Mouse (Mus musculus): ENCODE measurements at regions not wholly inside any gene's neighbourhood (a gene's known extent, or its start where the extent isn't known, plus 50 kb on each side); places are given as distances from the start of the nearest gene placed in this dataset.
A peak's percentile ranks its signal among the peaks of the same experiment; 100 is the strongest.

- DNase-seq (ENCODE audit: low spot score, missing footprints), result no peak
- Histone ChIP-seq H3K27ac (ENCODE audit: low read depth, low read length) (peak overlapping the region; percentile 54; the same call in 1 of the 2 replicates), H3K4me1 (ENCODE audit: control insufficient read depth, insufficient read depth, low read length) (0 out of 2 replicates have a peak, but pooled peaks cover 3% of the 10 kb centered on the region), H3K4me2 (no peak overlapping the region), H3K36me3 (ENCODE audit: control insufficient read depth, insufficient read depth, low read length) (no peaks in the 10 kb centered on the region), H3K9me3 (ENCODE audit: control insufficient read depth, low read length) (no peaks in the 10 kb centered on the region), H3K27me3 (ENCODE audit: control insufficient read depth, insufficient read depth, low read length) (no peaks in the 10 kb centered on the region), H3K9ac (ENCODE audit: low read length) (no peak overlapping the region), H3K4me3 (ENCODE audit: low read depth, low read length) (no peak overlapping the region)
- ATAC-seq (ENCODE audit: low FRiP score), result 0 out of 2 replicates have a peak, but pooled peaks have one; percentile 50
- 82% methylated on average over 6 of the region's 6 CpGs for WGBS
Measured at GRCm38 (mm10) chr16:77852066-77852781, 250.3 kb upstream of the Gm11146 start.

- H3K9ac ChIP-seq (ENCODE audit: low read length), result no peak overlapping the region
- H3K36me3 ChIP-seq (ENCODE audit: control insufficient read depth, insufficient read depth, low read length), result no peaks in the 10 kb centered on the region
- peak; percentile 71 for ATAC-seq (ENCODE audit: low FRiP score)
- no peaks in the 10 kb centered on the region for H3K27me3 ChIP-seq (ENCODE audit: control insufficient read depth, insufficient read depth, low read length)
- no peak overlapping the region for H3K4me3 ChIP-seq (ENCODE audit: low read depth, low read length)
- WGBS, result 78% methylated on average over 13 of the region's 13 CpGs
- peak overlapping the region; percentile 9 for H3K27ac ChIP-seq (ENCODE audit: low read depth, low read length)
- H3K4me2 ChIP-seq, result no peak overlapping the region
- 0 out of 2 replicates have a peak, but pooled peaks cover 3% of the 10 kb centered on the region for H3K4me1 ChIP-seq (ENCODE audit: control insufficient read depth, insufficient read depth, low read length)
- no peak for DNase-seq (ENCODE audit: low spot score, missing footprints)
- H3K9me3 ChIP-seq (ENCODE audit: control insufficient read depth, low read length), result no peaks in the 10 kb centered on the region
Measured at GRCm38 (mm10) chr16:77851206-77852065, 249.5 kb upstream of the Gm11146 start.

- Histone ChIP-seq H3K9me3 (ENCODE audit: control insufficient read depth, low read length) (no peaks in the 10 kb centered on the region), H3K4me2 (no peak overlapping the region), H3K27ac (ENCODE audit: low read depth, low read length) (no peak overlapping the region), H3K4me1 (ENCODE audit: control insufficient read depth, insufficient read depth, low read length) (no peaks in the 10 kb centered on the region), H3K36me3 (ENCODE audit: control insufficient read depth, insufficient read depth, low read length) (no peaks in the 10 kb centered on the region), H3K9ac (ENCODE audit: low read length) (no peak overlapping the region), H3K27me3 (ENCODE audit: control insufficient read depth, insufficient read depth, low read length) (no peaks in the 10 kb centered on the region), H3K4me3 (ENCODE audit: low read depth, low read length) (no peak overlapping the region)
- DNase-seq (ENCODE audit: low spot score, missing footprints), result no peak
- 84% methylated on average over 2 of the region's 2 CpGs for WGBS
- no peak for ATAC-seq (ENCODE audit: low FRiP score)
Measured at GRCm38 (mm10) chr16:77835767-77836166, 233.9 kb upstream of the Gm11146 start.

- 69% methylated on average over 4 of the region's 4 CpGs for WGBS
- Histone ChIP-seq H3K27me3 (ENCODE audit: control insufficient read depth, insufficient read depth, low read length) (no peaks in the 10 kb centered on the region), H3K4me1 (ENCODE audit: control insufficient read depth, insufficient read depth, low read length) (no peaks in the 10 kb centered on the region), H3K36me3 (ENCODE audit: control insufficient read depth, insufficient read depth, low read length) (no peaks in the 10 kb centered on the region), H3K9me3 (ENCODE audit: control insufficient read depth, low read length) (no peaks in the 10 kb centered on the region), H3K4me2 (no peak overlapping the region), H3K9ac (ENCODE audit: low read length) (no peak overlapping the region), H3K27ac (ENCODE audit: low read depth, low read length) (no peak overlapping the region), H3K4me3 (ENCODE audit: low read depth, low read length) (no peak overlapping the region)
- ATAC-seq (ENCODE audit: low FRiP score), result no peak
- no peak for DNase-seq (ENCODE audit: low spot score, missing footprints)
Measured at GRCm38 (mm10) chr16:77827322-77828117, 225.6 kb upstream of the Gm11146 start.

GRCm38 (mm10) chr16:77799709-77800108 is 197.8 kb upstream of the Gm11146 start:
- Histone ChIP-seq H3K4me2 (no peak overlapping the region), H3K4me3 (ENCODE audit: low read depth, low read length) (no peak overlapping the region), H3K9me3 (ENCODE audit: control insufficient read depth, low read length) (no peaks in the 10 kb centered on the region), H3K36me3 (ENCODE audit: control insufficient read depth, insufficient read depth, low read length) (no peaks in the 10 kb centered on the region), H3K27ac (ENCODE audit: low read depth, low read length) (no peak overlapping the region), H3K27me3 (ENCODE audit: control insufficient read depth, insufficient read depth, low read length) (no peaks in the 10 kb centered on the region), H3K4me1 (ENCODE audit: control insufficient read depth, insufficient read depth, low read length) (no peaks in the 10 kb centered on the region), H3K9ac (ENCODE audit: low read length) (no peak overlapping the region)
- DNase-seq (ENCODE audit: low spot score, missing footprints) (peak; percentile 82), ATAC-seq (ENCODE audit: low FRiP score) (no peak)
- 90% methylated on average over 5 of the region's 5 CpGs for WGBS

GRCm38 (mm10) chr16:77796926-77797325 is 195.0 kb upstream of the Gm11146 start:
- Histone ChIP-seq H3K27ac (ENCODE audit: low read depth, low read length) (no peak overlapping the region), H3K9ac (ENCODE audit: low read length) (no peak overlapping the region), H3K36me3 (ENCODE audit: control insufficient read depth, insufficient read depth, low read length) (no peaks in the 10 kb centered on the region), H3K27me3 (ENCODE audit: control insufficient read depth, insufficient read depth, low read length) (no peaks in the 10 kb centered on the region), H3K4me2 (no peak overlapping the region), H3K4me3 (ENCODE audit: low read depth, low read length) (no peak overlapping the region), H3K9me3 (ENCODE audit: control insufficient read depth, low read length) (no peaks in the 10 kb centered on the region), H3K4me1 (ENCODE audit: control insufficient read depth, insufficient read depth, low read length) (no peaks in the 10 kb centered on the region)
- ATAC-seq (ENCODE audit: low FRiP score) (no peak), DNase-seq (ENCODE audit: low spot score, missing footprints) (peak; percentile 49)
- 84% methylated on average over 4 of the region's 4 CpGs for WGBS

GRCm38 (mm10) chr16:77789652-77790051 is 187.8 kb upstream of the Gm11146 start:
- Histone ChIP-seq H3K9ac (ENCODE audit: low read length) (no peak overlapping the region), H3K4me1 (ENCODE audit: control insufficient read depth, insufficient read depth, low read length) (peaks cover 2% of the 10 kb centered on the region; the same call in 1 of the 2 replicates), H3K9me3 (ENCODE audit: control insufficient read depth, low read length) (no peaks in the 10 kb centered on the region), H3K27ac (ENCODE audit: low read depth, low read length) (no peak overlapping the region), H3K4me3 (ENCODE audit: low read depth, low read length) (no peak overlapping the region), H3K27me3 (ENCODE audit: control insufficient read depth, insufficient read depth, low read length) (no peaks in the 10 kb centered on the region), H3K36me3 (ENCODE audit: control insufficient read depth, insufficient read depth, low read length) (no peaks in the 10 kb centered on the region), H3K4me2 (no peak overlapping the region)
- ATAC-seq (ENCODE audit: low FRiP score), result no peak
- WGBS, result 73% methylated on average over 5 of the region's 5 CpGs
- peak; percentile 87 for DNase-seq (ENCODE audit: low spot score, missing footprints)

- no peaks in the 10 kb centered on the region for H3K27me3 ChIP-seq (ENCODE audit: control insufficient read depth, insufficient read depth, low read length)
- WGBS, result 88% methylated on average over 2 of the region's 2 CpGs
- ATAC-seq (ENCODE audit: low FRiP score), result no peak
- peaks cover 2% of the 10 kb centered on the region; the same call in 1 of the 2 replicates for H3K4me1 ChIP-seq (ENCODE audit: control insufficient read depth, insufficient read depth, low read length)
- H3K27ac ChIP-seq (ENCODE audit: low read depth, low read length), result no peak overlapping the region
- DNase-seq (ENCODE audit: low spot score, missing footprints), result peak; percentile 82
- H3K4me3 ChIP-seq (ENCODE audit: low read depth, low read length), result no peak overlapping the region
- no peaks in the 10 kb centered on the region for H3K36me3 ChIP-seq (ENCODE audit: control insufficient read depth, insufficient read depth, low read length)
- no peak overlapping the region for H3K9ac ChIP-seq (ENCODE audit: low read length)
- no peak overlapping the region for H3K4me2 ChIP-seq
- no peaks in the 10 kb centered on the region for H3K9me3 ChIP-seq (ENCODE audit: control insufficient read depth, low read length)
Measured at GRCm38 (mm10) chr16:77789206-77789605, 187.3 kb upstream of the Gm11146 start.

Data from midbrain, embryonic 11.5 days (tissue).